Mouse (Mus musculus): ENCODE data around the gene Foxa2. TPM values are rescaled to one million over a fixed set of nuclear protein-coding genes. Genes with fewer than 3 reads are reported as not detected.

The Foxa2 gene
- total RNA-seq, 1 experiment from 2014 or later, result not detected

DNA sequence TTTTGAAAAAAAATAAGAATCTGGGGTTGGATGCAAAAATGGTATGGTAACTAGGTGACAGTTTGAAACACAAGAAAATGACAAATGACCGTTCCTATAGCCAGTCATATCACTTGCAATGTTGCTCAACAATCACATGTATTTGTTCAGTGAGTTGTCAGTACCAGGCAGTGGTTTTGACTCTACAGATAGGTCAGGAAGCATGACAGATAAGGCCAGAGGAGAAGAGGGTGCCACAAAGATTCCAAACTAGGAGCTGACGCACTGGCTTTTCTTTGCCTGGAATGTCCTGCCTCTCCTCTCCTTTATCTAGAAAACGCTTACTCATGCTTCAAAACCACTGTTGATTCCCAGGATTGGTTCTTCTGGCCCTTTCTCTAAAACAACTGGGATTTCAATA lies 33.4 kb downstream of the Foxa2 start:
- no peak for ATAC-seq (replicated peaks; ENCODE audit: low read depth, poor library complexity, severe bottlenecking)

DNA sequence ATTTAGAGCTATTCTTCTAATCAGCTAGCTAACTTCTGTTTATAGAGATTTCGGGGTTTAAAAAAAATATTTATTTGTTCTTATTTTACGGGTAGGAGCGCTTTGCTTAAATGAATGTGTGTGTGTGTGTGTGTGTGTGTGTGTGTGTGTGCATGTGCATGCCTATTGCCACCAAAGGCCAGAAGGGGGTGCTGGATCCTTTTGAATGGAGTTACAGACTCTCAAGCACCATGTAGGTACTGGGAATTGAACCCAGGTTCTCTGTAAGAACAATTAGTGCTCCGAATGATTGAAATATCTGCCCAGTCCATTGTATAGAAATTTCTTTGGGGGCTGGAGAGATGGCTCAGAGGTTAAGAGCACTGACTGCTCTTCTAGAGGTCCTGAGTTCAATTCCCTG lies 37.7 kb downstream of the Foxa2 start:
- ATAC-seq (replicated peaks; ENCODE audit: low read depth, poor library complexity, severe bottlenecking), result no peak

DNA sequence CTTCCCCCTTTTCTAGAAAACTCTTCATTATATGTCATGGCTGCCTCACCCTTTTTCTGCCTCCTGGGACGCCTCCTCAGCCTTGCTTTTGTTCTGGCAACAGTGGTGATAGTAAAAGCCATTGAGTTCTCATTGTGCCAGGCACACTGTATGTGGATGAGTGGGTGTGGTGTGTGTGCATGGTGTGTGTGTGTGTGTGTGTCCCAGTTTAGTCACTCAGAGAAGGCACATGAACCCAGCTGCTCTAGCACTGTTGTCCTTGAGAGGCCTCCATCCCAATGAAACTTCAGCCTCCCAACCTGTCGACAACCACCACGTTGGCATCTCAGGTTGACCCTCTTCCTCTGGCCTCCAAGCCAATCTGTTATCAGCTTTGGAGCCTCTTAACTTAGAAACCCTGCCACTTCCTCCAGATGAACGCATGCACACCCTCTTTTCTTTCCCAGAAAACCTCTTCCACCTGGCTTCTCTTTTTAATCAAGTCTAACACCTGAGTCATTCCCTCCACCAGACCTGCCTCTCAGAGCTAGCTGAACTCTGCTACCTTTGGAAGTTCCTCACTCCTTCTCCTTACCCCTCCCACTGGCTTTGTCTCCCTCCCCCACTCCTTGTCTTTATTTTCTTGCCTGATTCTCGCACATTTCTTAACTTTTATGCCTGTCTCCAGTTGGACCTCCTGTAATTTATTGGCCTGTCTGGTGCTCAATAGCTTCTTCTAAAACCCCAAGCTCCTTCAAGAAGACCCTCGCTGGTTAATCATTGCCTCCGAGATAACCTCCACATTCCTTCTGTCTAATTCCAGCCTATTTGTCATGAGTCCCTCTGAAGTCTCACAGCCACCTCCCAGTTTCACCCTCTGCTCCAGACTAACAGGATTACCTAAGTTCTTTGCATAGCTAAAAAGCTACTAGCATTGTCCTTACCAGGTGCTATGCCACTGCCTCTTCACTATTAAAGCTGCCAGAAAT lies 41.9 kb downstream of the Foxa2 start:
- ATAC-seq (replicated peaks; ENCODE audit: low read depth, poor library complexity, severe bottlenecking), result no peak

DNA sequence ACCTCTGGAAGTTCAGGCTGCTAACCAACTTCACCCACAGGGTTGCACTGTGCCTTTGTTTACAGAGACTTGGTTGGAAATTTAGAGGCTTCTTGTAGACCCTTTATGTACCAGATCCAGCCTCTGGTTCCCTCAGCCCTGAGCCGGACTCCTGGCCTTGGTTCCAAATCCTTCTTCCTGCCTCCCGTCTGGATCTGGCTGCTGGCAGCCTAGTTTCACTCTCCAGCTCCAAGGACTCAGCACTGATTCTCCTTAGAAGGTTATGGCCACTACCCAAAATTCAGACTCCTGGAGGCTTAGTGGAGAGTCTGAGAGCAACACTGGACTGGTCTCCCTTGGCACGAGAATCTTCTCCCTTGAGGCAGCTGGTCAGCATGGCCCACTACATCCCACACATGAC lies 43.3 kb downstream of the Foxa2 start:
- ATAC-seq (replicated peaks; ENCODE audit: low read depth, poor library complexity, severe bottlenecking), result no peak

DNA sequence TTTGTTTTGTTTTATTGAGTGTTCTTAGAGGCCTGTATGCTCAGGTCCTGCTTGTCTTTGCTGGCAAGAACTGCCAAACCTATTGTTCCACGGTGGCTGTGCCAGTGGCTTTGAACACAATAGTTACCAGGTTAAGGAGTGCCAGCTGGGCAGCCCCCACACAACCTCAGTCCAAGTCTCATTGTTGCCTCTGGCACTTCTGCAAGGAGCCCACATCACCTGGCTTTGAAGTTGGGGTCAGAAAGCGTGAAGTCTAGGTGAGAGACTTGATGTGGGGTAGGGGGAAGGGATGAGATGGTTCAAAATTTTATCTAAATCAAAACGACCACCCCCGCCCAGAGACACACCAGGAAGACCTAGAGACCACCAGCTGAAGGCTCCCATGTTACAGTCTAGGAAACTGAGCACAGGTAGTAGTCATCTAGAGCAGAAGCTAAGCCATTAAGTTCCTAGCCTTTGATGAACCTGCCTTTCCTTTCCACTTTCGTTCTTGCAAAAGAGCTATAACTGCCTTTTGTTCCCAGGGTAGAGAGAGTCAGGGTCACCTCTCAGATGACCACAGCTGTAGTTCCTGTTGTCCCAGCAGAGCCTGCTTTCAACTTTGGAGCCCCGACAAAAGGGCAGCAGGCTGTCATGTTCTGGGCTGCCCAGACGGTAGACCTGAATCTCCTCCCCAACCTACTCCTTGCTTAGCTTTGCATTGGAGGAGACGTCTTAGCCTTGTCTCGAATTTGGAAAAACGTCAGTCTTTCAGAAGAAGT lies 48.4 kb downstream of the Foxa2 start:
- no peak for ATAC-seq (replicated peaks; ENCODE audit: low read depth, poor library complexity, severe bottlenecking)

DNA sequence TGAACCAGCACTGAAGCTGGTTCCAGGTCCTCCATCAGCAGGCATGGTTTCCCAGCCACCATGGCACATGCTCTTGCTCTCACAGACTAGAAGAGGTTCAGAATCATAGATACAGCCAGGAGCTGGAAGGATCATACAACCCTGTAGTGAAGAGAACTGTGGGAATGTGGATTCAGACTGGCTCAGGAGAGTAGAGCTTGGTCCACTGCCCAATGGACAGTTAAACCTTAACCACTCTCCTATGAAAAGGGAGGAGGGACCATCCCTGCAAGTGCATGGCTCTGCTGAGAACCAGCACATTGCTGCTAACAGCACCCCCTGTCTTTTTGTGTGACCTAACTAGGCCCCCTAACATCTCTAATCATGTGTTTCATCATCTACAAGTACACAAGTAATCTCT lies 50.0 kb downstream of the Foxa2 start:
- ATAC-seq (replicated peaks; ENCODE audit: low read depth, poor library complexity, severe bottlenecking), result no peak

DNA sequence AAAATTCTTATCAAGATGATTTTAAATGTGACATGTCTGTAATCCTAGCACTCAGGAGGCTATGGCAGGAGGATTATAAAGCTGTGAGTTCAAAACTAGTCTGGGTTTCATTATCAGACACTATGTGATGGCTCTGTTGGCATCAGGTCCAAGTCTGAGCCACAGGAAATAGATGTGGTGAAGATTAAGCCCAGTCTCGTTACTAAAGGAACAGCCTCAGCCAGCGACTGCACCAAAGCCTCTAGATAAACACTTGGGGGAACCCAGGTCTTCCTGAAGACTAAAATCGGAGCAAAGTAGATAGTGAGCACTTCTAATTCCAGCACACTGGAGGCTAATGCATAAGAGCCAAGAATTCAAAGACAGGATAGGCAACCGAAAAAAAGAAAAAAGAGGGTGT lies 52.9 kb downstream of the Foxa2 start:
- peak; percentile 70 for ATAC-seq (replicated peaks; ENCODE audit: low read depth, poor library complexity, severe bottlenecking)

DNA sequence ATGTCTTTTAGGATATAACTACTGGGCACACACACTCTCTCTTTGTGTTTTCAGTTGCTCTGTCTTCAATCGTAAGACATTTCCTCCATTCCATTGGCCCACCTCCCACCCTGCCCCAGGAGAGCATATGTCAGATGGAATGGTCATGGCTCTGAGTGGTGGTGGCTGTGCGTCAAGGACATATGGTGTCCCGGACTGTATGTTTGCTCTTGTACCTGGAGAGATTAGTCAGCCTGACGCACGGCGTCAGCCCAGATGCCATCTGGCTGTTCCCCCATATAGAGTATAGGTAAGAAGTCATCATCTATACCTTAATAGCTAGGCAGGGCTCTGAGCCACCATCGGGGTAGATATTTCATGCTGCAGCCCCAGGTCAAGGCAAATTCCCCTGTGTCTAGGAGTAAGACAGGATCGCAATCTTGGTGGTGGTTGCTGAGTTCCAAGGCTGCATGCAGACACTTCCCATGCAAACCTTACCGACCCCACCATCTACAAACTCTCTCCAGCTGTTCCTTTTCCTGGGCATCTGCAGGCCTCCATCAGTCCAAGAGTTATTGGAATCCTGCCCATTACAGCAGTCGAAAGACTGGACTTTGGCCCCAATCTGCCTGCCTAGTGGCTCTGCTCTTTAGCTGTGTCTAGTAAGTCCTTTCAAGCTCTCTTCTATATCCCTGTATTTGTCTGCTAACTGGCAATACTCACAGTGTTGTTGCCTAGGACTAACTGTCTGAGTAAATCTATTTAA lies 53.7 kb downstream of the Foxa2 start:
- no peak for ATAC-seq (replicated peaks; ENCODE audit: low read depth, poor library complexity, severe bottlenecking)

Measured in common myeloid progenitor, adult 5-6 weeks (primary cell).